Mouse (Mus musculus) layer of hippocampus, postnatal 14 days (tissue): ENCODE data around the gene Irf9. TPM values are rescaled to one million over a fixed set of nuclear protein-coding genes. Genes with fewer than 3 reads are reported as not detected.

Experiments
- DNase-seq, 2 experiments: peaks; one replicate each; pipeline ENCODE4 v3.0.0; 2021 to 2022; ENCODE audit warnings: low spot score in 2 of 2, mixed read lengths in 1 of 2
- total RNA-seq, 2 experiments: library from RNA; stranded (reverse); gene quantifications; 2 replicates each; pipeline ENCODE4 v1.2.3; 2021

Gene Irf9
- total RNA-seq, 2 experiments from 2014 or later, result 8.2 to 8.5 TPM

DNA sequence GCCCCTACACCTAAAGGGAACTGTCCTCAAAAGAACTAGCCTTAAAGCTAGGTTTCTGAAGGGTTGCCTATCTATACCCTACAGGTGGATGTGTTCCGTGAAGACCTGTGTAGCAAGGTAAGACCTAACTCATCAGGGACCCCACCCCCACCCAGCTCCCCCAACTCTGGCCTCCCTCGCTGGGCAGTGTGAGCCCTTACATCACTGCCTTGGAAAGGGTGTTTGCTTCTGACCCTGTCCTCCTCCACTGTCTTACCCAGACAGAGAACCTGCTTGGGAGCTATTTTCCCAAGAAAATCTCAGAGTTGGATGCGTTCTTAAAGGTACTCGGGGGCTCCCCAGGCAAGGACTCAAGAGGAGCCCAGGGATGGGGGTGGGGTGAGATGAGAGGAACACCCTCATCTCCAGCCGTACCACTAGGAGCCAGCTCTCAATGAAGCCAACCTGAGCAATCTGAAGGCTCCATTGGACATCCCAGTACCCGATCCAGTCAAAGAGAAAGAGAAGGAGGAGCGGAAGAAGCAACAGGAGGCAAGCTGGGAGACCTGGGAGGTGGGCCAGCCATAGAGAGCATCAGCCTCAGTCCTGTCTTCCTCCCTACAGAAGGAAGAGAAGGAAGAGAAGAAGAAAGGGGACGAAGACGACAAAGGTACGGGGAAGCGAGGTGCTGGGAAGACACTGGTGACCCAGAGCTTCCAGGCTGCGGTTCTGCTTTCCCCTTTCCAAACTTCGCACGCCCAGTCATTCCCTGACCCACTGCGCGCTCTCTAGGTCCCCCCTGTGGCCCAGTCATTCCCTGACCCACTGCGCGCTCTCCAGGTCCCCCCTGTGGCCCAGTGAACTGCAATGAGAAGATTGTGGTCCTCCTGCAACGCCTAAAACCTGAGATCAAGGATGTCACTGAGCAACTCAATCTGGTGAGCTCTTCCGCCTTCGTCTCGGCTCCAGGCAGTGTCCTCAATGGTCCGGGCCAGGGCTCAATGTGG, 23.6 kb upstream of the Irf9 start:
- DNase-seq, result no peak

DNA sequence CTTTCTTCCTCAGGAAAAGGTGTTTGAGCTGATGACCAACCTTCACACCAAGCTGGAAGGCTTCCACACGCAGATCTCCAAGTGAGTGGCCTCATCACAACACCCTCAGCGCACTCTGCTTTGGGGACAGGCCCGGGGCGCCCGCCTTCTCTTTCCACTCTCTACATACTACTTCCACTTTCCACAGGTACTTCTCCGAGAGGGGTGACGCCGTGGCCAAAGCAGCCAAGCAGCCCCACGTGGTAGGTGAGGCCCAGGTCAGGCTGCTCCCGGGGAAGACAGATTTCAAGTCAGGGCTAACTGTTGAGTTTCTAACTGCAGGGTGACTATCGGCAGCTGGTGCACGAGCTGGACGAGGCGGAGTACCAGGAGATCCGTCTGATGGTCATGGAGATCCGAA, 22.6 kb upstream of the Irf9 start:
- no peak for DNase-seq

- no peak for DNase-seq
Observed at GRCm38 (mm10) chr14:55581981-55582681, 21.2 kb upstream of the Irf9 start.

DNA sequence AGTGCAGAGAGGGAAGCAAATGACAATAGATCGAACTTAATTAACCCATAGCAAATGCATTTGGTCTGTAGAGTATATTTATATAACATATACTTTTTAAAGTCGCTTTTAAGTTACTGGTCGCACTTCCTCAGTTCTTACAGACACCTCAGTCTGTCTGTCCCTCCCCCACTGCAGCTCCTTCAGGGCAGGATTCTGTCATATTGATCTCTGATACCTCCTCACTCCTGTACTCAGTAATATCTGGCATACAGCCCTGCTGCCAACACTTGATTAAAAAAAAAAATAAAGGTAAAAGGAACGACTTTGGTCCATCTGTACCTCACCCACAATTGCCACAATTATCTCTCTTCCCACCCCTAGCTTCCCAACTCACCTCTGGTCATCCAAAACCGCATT, 19.1 kb upstream of the Irf9 start:
- DNase-seq, result no peak

DNA sequence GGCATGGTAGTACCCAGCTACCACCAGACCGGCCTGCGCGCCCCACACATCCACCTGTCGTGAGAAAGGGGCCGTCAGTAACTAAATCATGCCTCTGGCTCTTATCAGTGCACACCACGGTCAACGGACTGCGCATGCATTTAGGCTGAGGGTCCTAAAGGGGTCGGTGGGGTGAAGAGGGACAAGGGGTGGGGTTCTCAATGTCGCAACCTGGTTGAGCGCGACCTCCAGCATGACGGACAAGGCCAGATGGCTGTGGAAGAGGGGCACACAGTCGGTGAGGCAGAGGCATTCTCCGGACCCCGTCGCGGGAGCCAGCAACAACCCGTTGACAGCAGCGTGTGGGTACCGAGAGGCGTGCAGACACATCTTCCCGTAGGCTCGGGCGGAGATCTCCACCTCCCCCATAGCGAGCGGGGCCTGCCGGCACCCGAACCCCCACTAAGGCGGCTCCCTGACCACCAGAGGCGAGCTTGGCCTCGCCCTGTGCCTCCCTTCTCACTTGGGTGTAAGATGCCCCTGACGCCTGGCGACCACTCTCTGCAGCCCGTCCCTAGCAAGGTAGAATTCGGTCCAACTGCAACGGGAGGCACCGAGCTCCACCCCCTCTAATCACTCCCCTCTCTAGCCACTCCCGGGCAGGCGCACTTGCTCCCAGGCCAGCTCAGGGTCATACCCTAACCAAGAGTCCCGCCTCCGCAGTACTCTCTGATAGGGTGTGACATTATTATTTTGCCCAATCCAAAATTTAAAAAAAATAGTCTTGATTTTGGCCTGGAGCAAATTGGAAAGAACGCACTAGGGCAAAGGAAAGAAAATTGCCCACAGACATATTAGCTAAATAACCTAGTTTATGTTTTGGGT, 18.4 kb upstream of the Irf9 start, which contains the start of gene Emc9:
TSS of gene Emc9 (minus strand) at position 601 of the 864 bp plus-strand sequence.
- DNase-seq, result peak; percentile 47 to 51

DNA sequence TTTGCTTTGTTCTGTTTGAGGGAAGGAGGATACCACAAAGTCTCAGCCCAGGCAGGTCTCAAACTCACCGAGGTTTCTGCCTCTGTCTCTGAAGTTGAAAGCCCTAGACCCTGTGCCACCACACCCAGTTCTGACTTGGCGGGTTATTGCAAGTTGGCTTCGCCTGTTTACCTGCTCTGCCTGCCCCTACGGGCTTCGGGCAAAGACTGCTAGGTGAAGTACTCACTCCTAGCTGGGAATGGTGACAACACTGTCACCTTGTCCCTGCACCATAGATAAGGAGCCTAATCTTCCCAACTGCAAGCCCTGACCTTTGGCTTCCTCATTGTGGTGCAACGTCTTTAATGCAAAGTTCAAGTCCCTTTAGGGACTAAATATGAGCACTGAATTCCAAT, 17.8 kb upstream of the Irf9 start:
- no peak for DNase-seq

- no peak for DNase-seq
Observed at GRCm38 (mm10) chr14:55586149-55586548, 17.2 kb upstream of the Irf9 start.

GRCm38 (mm10) chr14:55589271-55589670, 14.1 kb upstream of the Irf9 start:
- DNase-seq, result no peak

- DNase-seq, result no peak
Observed at GRCm38 (mm10) chr14:55589771-55590448, 13.5 kb upstream of the Irf9 start.

DNA sequence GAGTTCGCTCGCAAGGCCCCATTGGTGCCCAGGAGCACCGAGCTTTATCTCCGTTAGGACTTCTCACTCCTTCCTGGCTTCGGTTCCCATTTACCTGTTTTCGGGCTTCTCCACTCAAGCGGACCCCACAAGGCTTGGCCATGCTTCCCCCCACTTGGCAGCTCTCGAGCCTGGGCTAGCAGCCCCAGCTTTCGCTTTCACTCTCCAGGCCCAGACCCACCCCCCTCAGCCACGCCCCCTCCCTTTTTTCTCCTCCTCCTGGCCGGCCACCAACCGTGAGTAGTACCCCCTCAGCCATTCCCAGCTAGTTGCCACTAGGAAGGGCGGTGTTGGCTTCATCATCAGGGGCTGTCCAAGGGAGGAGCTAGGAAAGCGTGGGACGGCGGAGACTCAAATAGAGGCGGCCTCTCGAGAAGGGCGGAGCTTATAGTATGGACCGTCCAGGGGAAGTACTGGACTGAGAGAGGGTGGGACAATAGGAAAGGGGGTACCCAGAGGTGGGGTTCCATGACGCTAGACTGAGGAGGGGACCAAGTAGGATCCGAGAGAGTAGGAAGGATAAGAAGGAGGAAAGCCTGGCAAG, 12.5 kb upstream of the Irf9 start, which contains the start of gene Psme2:
TSS of gene Psme2 (minus strand) at position 366 of the 583 bp plus-strand sequence.
- DNase-seq, result peak; percentile 87 to 96

DNA sequence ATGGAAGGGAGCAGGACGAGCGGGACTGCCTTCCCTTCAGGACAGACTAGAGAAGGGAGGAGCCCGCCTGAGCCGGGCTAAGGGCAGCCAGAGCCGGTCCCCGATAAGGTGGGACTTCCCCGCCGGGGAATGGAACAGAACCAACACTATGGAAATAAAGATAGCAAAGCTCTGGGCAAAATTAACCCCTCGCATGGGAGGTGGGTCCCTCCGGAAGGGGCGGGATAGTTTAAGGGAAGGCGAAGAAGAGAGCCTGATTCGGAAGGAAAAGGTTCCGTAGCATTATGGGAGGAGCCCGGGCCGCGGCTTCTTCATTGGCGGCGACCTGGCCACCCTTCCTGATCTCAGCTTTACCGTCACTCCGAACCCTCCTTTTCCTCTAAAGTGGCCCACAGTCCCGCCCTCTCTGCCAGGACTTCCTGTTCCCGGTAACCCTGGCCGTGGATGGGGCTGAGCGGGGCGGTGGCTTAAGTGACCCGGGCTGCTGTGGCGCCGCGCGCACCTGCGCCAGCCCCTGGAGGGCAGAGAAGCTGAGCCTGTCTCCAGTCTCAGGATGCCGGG, 12.0 kb upstream of the Irf9 start, which contains the start of gene Rnf31:
TSS of gene Rnf31 (plus strand) at position 378 of the 561 bp plus-strand sequence.
- DNase-seq, result peak; percentile 87 to 96

- DNase-seq, result no peak
Observed at GRCm38 (mm10) chr14:55592226-55592625, 11.1 kb upstream of the Irf9 start.

GRCm38 (mm10) chr14:55596036-55596690, 7.2 kb upstream of the Irf9 start:
- peak in 1 of 2 experiments; percentile 34 for DNase-seq

- DNase-seq, result no peak
Observed at GRCm38 (mm10) chr14:55598521-55599390, 4.6 kb upstream of the Irf9 start.

- DNase-seq, result peak; percentile 84 to 88
Observed at GRCm38 (mm10) chr14:55603633-55604576, 534 bp downstream of the Irf9 start.

GRCm38 (mm10) chr14:55604823-55605222, 1.5 kb downstream of the Irf9 start:
- no peak for DNase-seq
